Mouse (Mus musculus) ovary, postnatal 36 days (tissue): ENCODE measurements around the gene Cs.

Experiments used
- DNase-seq: peaks from one replicate; pipeline ENCODE4 v3.0.0; 2022; ENCODE audit warnings: low spot score, mixed read lengths

Gene Cs

GRCm38 (mm10) chr10:128376455-128377211, 39.1 kb downstream of the Cs start, which contains the start of gene Ankrd52:
TSS of gene Ankrd52 (plus strand) at chr10:128377115.
- peak; percentile 92 for DNase-seq

DNA sequence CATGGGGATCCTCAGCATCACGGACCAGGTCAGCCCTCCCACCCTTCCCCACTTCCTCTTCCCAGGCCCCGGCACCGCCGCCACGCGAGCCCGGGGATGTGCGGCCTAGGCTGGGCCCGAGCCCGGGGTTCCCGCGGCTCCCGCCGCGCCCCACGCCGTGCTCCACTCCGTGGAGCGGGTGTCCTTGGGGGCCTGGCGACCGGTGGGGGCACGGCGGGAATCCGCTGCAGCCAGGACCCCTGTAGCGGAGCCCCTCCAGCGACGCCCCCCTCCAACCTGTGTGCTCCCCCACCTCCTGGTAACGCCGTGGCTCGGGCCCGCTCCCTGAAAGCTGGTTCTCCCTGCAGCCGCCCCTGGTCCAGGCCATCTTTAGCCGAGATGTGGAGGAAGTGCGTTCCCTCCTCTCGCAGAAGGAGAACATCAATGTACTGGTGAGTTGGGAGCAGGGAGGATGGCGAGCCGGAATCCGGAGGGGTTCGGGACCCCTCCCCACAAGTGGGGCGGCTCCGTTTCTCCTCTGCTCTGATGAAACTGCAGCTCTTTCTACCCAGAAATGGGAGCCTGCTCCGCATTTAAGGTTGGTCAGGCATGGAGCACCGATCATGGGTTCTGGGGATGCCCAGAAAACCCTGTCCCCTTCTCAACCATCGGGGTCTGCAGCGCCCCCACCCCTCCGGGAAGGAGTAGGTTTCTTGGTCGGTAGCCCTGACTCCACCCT, 39.8 kb downstream of the Cs start:
- DNase-seq = peak; percentile 57

- no peak for DNase-seq
These were observed 40.5 kb downstream of the Cs start for GRCm38 (mm10) chr10:128377940-128378448.

DNA sequence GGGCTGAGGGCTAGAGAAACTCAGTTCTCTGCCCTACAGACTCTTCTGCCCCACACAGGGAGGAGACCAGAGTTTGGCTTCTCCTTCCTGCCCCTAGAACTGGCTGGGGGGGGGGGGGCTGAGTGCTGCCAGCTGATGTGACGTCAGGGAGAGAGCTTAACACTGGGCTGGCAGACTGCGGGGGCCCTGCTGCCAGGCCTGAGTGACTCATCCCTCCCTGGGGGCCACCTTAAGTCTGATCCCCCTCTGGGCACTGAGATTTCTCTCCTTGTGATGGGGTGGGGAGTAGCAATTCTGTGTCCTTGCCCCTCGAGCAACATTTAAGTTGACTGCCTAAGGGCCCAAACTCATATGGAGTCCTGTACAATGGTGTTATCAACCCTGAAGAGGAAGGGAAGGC, 40.9 kb downstream of the Cs start:
- no peak for DNase-seq

DNA sequence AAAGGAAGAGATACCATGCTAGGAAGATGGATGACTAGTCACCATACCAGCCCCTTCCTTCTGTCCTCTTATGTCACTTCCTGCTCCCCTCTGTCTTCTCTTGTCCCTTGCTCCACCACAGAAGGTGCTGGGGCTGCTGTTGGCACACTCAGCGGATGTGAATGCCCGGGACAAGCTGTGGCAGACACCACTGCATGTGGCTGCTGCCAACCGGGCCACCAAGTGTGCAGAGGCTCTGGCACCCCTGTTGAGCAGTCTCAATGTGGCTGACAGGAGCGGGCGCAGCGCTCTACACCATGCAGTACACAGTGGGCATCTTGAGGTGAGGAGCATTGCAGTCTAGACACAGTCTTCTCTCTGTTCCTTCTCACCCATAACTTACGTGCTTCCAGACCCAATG, 41.7 kb downstream of the Cs start:
- DNase-seq = no peak

DNA sequence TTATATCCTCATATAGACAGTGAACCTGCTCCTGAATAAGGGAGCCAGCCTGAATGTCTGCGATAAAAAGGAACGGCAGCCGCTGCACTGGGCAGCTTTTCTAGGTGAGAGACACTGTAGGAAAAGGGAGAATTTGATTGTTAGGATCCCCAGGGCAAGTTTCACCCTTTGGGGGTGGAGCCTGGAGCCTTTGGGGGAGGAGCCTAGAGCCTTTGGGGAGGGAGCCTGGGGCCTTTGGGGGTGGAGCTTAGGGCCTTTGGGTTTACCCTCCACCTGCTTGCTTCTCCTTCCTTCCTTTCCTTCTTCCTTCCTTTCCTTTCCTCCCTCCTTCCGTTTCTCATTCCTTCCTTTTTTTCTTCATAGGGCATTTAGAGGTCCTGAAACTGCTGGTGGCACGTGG, 43.0 kb downstream of the Cs start:
- no peak for DNase-seq

DNA sequence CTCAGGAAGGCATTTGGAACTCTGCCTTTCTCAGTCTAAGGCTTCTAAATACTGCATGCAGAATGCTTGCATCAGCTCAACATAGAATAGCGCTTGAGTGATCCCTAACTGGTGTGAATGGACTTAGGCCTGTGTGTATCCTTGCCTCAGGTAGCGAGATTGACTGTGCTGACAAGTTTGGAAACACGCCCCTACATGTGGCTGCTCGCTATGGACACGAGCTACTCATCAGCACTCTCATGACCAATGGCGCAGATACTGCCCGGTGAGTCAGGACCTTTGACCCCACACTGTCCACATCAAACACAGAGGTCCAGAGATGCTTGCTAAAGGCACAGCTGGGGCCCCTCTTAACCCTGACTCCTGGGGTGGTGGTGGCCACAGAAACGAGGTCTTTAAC, 44.9 kb downstream of the Cs start:
- DNase-seq = no peak

DNA sequence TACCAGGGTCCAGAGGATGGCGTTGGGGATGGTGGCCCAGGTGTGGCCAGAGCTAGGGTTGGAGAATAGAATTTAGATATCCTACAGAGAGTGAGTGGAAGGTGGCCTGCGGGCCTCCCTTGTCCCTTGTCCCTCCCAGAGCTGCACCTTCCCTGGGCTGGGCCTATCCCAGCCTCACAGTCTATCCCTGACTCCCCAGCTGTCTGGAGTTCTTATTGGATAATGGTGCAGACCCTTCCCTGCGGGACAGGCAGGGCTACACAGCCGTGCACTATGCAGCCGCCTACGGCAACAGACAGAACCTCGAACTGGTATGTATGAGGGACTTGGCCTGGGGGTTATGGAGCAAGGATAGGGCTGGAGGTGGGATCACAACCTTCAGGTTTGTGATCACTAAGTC, 48.4 kb downstream of the Cs start:
- DNase-seq = no peak

GRCm38 (mm10) chr10:128388941-128389340, 51.4 kb downstream of the Cs start:
- no peak for DNase-seq

DNA sequence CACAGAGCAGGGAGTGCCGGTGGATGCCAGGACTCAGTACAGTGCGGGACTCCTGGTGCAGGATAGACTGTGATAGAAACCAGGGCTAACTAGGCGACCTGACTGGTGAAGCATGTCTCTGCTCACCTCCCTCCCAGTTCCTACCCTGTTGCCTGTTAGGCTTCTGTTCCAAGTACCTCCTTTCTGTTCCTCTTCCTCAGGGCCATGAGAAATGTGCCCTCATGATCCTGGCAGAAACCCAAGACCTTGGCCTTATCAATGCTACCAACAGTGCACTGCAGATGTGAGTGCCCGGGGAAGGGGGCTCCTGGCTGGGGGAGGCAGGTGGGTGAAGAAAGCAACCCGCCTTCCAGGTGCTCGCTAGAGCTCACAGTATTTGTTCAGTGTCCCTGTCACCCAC, 52.0 kb downstream of the Cs start:
- peak; percentile 35 for DNase-seq

DNA sequence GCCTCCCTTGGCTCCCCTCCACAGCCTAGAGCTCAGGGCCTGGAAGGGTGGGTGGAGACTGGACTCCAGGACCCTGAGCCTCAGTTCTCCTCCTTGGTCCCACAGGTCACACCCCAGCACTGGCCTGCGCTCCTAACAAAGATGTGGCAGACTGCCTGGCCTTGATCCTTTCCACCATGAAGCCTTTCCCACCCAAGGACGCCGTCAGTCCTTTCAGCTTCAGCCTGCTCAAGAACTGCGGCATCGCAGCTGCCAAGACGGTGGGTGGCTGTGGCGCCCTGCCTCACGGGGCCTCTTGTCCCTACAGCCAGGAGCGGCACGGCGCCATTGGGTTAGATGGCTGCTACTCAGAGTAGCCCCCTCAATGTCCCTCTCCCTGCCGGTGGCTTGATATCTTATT, 52.8 kb downstream of the Cs start:
- DNase-seq = peak; percentile 55

- DNase-seq = no peak
These were observed 54.3 kb downstream of the Cs start for GRCm38 (mm10) chr10:128391850-128392249.

GRCm38 (mm10) chr10:128396017-128396673, 58.6 kb downstream of the Cs start:
- DNase-seq = no peak

DNA sequence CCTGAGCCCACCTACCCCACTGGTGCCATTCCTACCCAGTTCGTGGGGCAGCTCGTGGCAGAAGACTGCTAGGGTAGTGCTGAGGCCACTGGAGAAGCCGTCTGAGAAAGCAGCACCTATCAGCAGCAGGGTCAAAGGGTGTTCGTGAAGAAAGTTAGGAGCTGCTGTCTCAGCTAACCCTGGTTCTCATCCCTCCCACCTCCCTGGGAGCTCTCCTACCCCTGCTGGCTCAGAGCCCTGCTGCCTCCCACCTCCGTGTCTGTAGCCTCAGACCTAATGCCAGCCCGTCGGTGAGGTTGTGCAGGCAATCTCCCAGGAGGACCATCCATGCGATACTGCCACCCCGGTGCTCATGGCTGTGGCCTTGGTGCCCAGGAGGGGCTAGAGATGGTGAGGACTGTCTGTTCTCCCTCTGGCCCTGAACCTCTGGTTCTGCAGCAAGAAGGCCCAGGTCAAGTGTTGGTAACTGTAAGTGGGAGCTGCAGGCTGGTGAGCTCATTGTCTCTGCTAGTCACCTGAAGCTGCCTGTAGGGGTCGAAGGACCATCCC, 59.3 kb downstream of the Cs start:
- no peak for DNase-seq

DNA sequence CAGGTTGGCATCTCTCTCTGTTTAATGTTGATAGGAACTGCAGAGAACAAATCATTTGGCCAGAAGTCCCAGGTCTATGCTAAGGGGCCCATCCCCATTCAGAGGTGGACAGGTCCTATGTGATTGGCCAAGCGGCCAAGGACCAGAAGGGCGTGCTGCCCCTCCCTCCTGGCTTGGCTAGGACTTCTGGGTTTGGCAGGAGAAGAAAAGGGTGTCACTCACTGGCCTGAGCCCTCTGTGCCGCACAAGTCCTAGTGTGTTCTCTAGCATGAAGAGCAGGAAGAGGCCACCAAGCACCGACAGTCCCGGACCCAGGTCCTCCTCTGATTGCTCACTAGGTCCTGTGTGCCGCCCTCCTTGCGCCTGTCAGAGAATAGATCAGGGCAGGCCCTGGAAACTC, 59.9 kb downstream of the Cs start:
- no peak for DNase-seq

DNA sequence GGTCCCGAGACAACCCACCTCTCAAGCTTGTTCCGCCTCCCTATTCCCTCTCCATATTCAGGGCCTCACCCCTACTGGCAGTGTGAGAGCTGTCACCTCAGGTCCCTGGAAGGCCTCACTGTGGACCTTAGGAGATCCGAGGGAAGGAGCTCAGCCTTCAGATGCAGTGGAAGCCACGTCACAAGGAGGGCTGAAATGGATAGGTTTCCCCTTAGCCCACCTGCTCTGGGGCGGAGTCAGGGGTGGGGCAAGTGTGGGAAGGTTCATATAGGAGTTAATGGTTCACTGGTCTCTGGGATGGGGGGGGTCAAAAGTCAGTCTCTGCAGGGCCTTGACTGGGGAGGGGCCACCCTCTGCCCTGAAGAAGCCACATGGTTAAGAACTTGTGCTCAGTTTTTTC, 62.8 kb downstream of the Cs start:
- DNase-seq = no peak

- DNase-seq = no peak
These were observed 63.5 kb downstream of the Cs start, which contains the start of gene Slc39a5 for GRCm38 (mm10) chr10:128401056-128401455. TSS of gene Slc39a5 (minus strand) at chr10:128401229.

- no peak for DNase-seq
These were observed 64.1 kb downstream of the Cs start for GRCm38 (mm10) chr10:128401638-128402037.

- no peak for DNase-seq
These were observed 66.4 kb downstream of the Cs start for GRCm38 (mm10) chr10:128403931-128404330.

GRCm38 (mm10) chr10:128408591-128409535, 71.3 kb downstream of the Cs start:
- DNase-seq = peak; percentile 42
